Mouse (Mus musculus): ENCODE data around the gene Fgf22.

GRCm38 (mm10) chr10:79746774-79747151 lies 8.1 kb upstream of the Fgf22 start:
- TF ChIP-seq POLR2A (IDR thresholded peaks at IDR 0.05; ENCODE audit: low read depth, low read length) (no peak), CTCF (IDR thresholded peaks at IDR 0.05; ENCODE audit: extremely low read depth, insufficient read length, insufficient replicate concordance, low read depth, low read length) (no peak)

Data from small intestine, adult 2 months (tissue).